Mouse (Mus musculus) limb, embryonic 13.5 days (tissue): ENCODE measurements around the gene Spaca4. TPM values are rescaled to one million over a fixed set of nuclear protein-coding genes. Genes with fewer than 3 reads are reported as not detected.

ENCODE experiments used
- ATAC-seq: fragments of 200-750 bp; cut with Nextera tagmentation; 2 replicates; pipeline ENCODE4 v1.8.0; 2017; ENCODE audit warnings: low read depth, moderate number of reproducible peaks, moderate TSS enrichment; ENCODE audit not compliant: low FRiP score
- H3K27ac ChIP-seq: fragments of 300-500 bp; sonication (generic); 2 replicates; pipeline ENCODE4 v1.5.1; 2015; ENCODE audit warnings: inconsistent platforms, mild to moderate bottlenecking, moderate library complexity
- H3K27me3 ChIP-seq: fragments of 300-500 bp; sonication (generic); 2 replicates; pipeline ENCODE4 v1.6.1; 2015; ENCODE audit warnings: mild to moderate bottlenecking, inconsistent platforms
- H3K36me3 ChIP-seq: fragments of 300-500 bp; sonication (generic); 2 replicates; pipeline ENCODE4 v1.6.1; 2015; ENCODE audit warnings: inconsistent platforms, mild to moderate bottlenecking, moderate library complexity
- H3K4me1 ChIP-seq: fragments of 300-500 bp; sonication (generic); 2 replicates; pipeline ENCODE4 v1.6.1; 2015; ENCODE audit warnings: inconsistent platforms
- H3K4me2 ChIP-seq: fragments of 300-500 bp; sonication (generic); replicated peaks from 2 replicates; pipeline ENCODE4 v1.6.1; 2015; ENCODE audit warnings: inconsistent platforms, mild to moderate bottlenecking, moderate library complexity
- H3K4me3 ChIP-seq: fragments of 300-500 bp; sonication (generic); 2 replicates; pipeline ENCODE4 v1.5.1; 2015; ENCODE audit warnings: moderate library complexity, mild to moderate bottlenecking, inconsistent platforms
- H3K9ac ChIP-seq: fragments of 300-500 bp; sonication (generic); 2 replicates; pipeline ENCODE4 v1.6.1; 2015; ENCODE audit warnings: mild to moderate bottlenecking, inconsistent platforms
- H3K9me3 ChIP-seq: fragments of 300-500 bp; sonication (generic); 2 replicates; pipeline ENCODE4 v1.6.1; 2016; ENCODE audit warnings: inconsistent platforms
- WGBS: fragments of 180-500 bp; shearing (Covaris S2); methylation state at CpG from one replicate; pipeline ENCODE4 v1.1.7; 2015; 5-methylcytosine and 5-hydroxymethylcytosine counted together
- polyA plus RNA-seq: library from polyadenylated mRNA; unstranded; fragments of >200 nt; fragmentation: Nextera tagmentation; extraction: Ambion mirVana; gene quantifications from 2 replicates; pipeline ENCODE4 v1.2.1, GENCODE M21; 2015

Gene Spaca4
- polyA plus RNA-seq, 1 experiment from 2014 or later, result not detected

- H3K4me1 ChIP-seq, result peaks cover 57% of the 10 kb centered on the region
- no peak overlapping the region for H3K27ac ChIP-seq
- WGBS, result 80% methylated on average over 14 of the region's 14 CpGs
- H3K4me2 ChIP-seq, result no peak overlapping the region
- H3K36me3 ChIP-seq, result peaks cover 44% of the 10 kb centered on the region
- 0 out of 2 replicates have a peak overlapping the region, but pooled peaks have one; percentile 10 for H3K9ac ChIP-seq
- no peak overlapping the region for H3K4me3 ChIP-seq
- no peaks in the 10 kb centered on the region for H3K9me3 ChIP-seq
- no peak for ATAC-seq
- H3K27me3 ChIP-seq, result no peaks in the 10 kb centered on the region
These were observed 15.8 kb downstream of the Spaca4 start for GRCm38 (mm10) chr7:45709677-45710355.

GRCm38 (mm10) chr7:45709036-45709435 lies 16.6 kb downstream of the Spaca4 start:
- Histone ChIP-seq H3K27me3 (no peaks in the 10 kb centered on the region), H3K4me3 (no peak overlapping the region), H3K27ac (no peak overlapping the region), H3K9me3 (no peaks in the 10 kb centered on the region), H3K36me3 (peaks cover 44% of the 10 kb centered on the region), H3K4me2 (peak overlapping the region; percentile 99; the same call in 1 of the 2 replicates), H3K9ac (0 out of 2 replicates have a peak overlapping the region, but pooled peaks have one; percentile 25), H3K4me1 (peaks cover 51% of the 10 kb centered on the region)
- ATAC-seq, result no peak
- WGBS, result 59% methylated on average over 6 of the region's 6 CpGs

- Histone ChIP-seq H3K27ac (peak overlapping the region; percentile 93), H3K4me3 (peak overlapping the region; percentile 73), H3K4me1 (peaks cover 57% of the 10 kb centered on the region), H3K9me3 (no peaks in the 10 kb centered on the region), H3K9ac (peak overlapping the region; percentile 87), H3K4me2 (peak overlapping the region; percentile 99), H3K36me3 (peaks cover 41% of the 10 kb centered on the region), H3K27me3 (no peaks in the 10 kb centered on the region)
- no peak for ATAC-seq
- WGBS, result 32% methylated on average over 13 of the region's 13 CpGs
These were observed 17.3 kb downstream of the Spaca4 start for GRCm38 (mm10) chr7:45708221-45708761.

- Histone ChIP-seq H3K27me3 (no peaks in the 10 kb centered on the region), H3K9me3 (no peaks in the 10 kb centered on the region), H3K27ac (peak overlapping the region; percentile 93), H3K4me2 (peak overlapping the region; percentile 99), H3K9ac (peak overlapping the region; percentile 87), H3K36me3 (peaks cover 33% of the 10 kb centered on the region), H3K4me3 (peak overlapping the region; percentile 73), H3K4me1 (peaks cover 58% of the 10 kb centered on the region)
- ATAC-seq, result no peak
- 0% methylated on average over 27 of the region's 27 CpGs for WGBS
These were observed 18.1 kb downstream of the Spaca4 start for GRCm38 (mm10) chr7:45707375-45707967.

GRCm38 (mm10) chr7:45706721-45707241 lies 18.8 kb downstream of the Spaca4 start:
- Histone ChIP-seq H3K4me3 (peak overlapping the region; percentile 73), H3K9ac (peak overlapping the region; percentile 87), H3K36me3 (peaks cover 26% of the 10 kb centered on the region), H3K4me1 (peaks cover 58% of the 10 kb centered on the region), H3K27me3 (no peaks in the 10 kb centered on the region), H3K27ac (peak overlapping the region; percentile 93), H3K4me2 (peak overlapping the region; percentile 99), H3K9me3 (no peaks in the 10 kb centered on the region)
- WGBS, result 1% methylated on average over 45 of the region's 45 CpGs
- no peak for ATAC-seq

GRCm38 (mm10) chr7:45705873-45706281 lies 19.7 kb downstream of the Spaca4 start:
- WGBS, result 0% methylated on average over 7 of the region's 7 CpGs
- Histone ChIP-seq H3K4me1 (peaks cover 66% of the 10 kb centered on the region), H3K9me3 (no peaks in the 10 kb centered on the region), H3K4me2 (peak overlapping the region; percentile 99), H3K36me3 (peaks cover 17% of the 10 kb centered on the region), H3K27ac (peak overlapping the region; percentile 93), H3K4me3 (peak overlapping the region; percentile 73), H3K9ac (peak overlapping the region; percentile 87), H3K27me3 (no peaks in the 10 kb centered on the region)
- no peak for ATAC-seq

- Histone ChIP-seq H3K4me3 (peak overlapping the region; percentile 73), H3K9me3 (no peaks in the 10 kb centered on the region), H3K27ac (peak overlapping the region; percentile 80), H3K27me3 (peaks cover 2% of the 10 kb centered on the region), H3K9ac (peak overlapping the region; percentile 87), H3K36me3 (peaks cover 12% of the 10 kb centered on the region), H3K4me1 (peaks cover 69% of the 10 kb centered on the region), H3K4me2 (peak overlapping the region; percentile 99)
- WGBS, result under 1% methylated on average over 21 of the region's 21 CpGs
- no peak for ATAC-seq
These were observed 20.2 kb downstream of the Spaca4 start for GRCm38 (mm10) chr7:45705443-45705864.

- Histone ChIP-seq H3K4me3 (peak within 1 kb of the TSS; percentile 73), H3K9me3 (no peaks in the 10 kb centered on the region), H3K27me3 (peaks cover 8% of the 10 kb centered on the region), H3K4me2 (peak within 1 kb of the TSS; percentile 99), H3K36me3 (peaks cover 7% of the 10 kb centered on the region), H3K4me1 (peaks cover 74% of the 10 kb centered on the region), H3K27ac (peak within 1 kb of the TSS; percentile 80), H3K9ac (peak within 1 kb of the TSS; percentile 87)
- ATAC-seq, result peak; percentile 90
- under 1% methylated on average over 36 of the region's 36 CpGs for WGBS
These were observed 20.7 kb downstream of the Spaca4 start, which contains the start of gene Dbp for GRCm38 (mm10) chr7:45704730-45705442. TSS of gene Dbp (plus strand) at chr7:45705088.

- ATAC-seq, result peak; percentile 33
- Histone ChIP-seq H3K4me3 (peak overlapping the region; percentile 73), H3K27ac (peak overlapping the region; percentile 79), H3K27me3 (peaks cover 16% of the 10 kb centered on the region), H3K4me2 (peak overlapping the region; percentile 99), H3K9ac (peak overlapping the region; percentile 60), H3K4me1 (peaks cover 71% of the 10 kb centered on the region), H3K36me3 (no peaks in the 10 kb centered on the region; the same call in 1 of the 2 replicates), H3K9me3 (no peaks in the 10 kb centered on the region)
- under 1% methylated on average over 13 of the region's 13 CpGs for WGBS
These were observed 21.5 kb downstream of the Spaca4 start for GRCm38 (mm10) chr7:45704046-45704559.

GRCm38 (mm10) chr7:45703521-45704033 lies 22.0 kb downstream of the Spaca4 start:
- no peak for ATAC-seq
- peak overlapping the region; percentile 99 for H3K4me2 ChIP-seq
- H3K36me3 ChIP-seq, result no peaks in the 10 kb centered on the region
- peak overlapping the region; percentile 79; the same call in 1 of the 2 replicates for H3K27ac ChIP-seq
- WGBS, result 43% methylated on average over 12 of the region's 12 CpGs
- H3K9ac ChIP-seq, result peak overlapping the region; percentile 60
- no peaks in the 10 kb centered on the region for H3K9me3 ChIP-seq
- peak overlapping the region; percentile 73 for H3K4me3 ChIP-seq
- peaks cover 66% of the 10 kb centered on the region for H3K4me1 ChIP-seq
- H3K27me3 ChIP-seq, result peaks cover 21% of the 10 kb centered on the region

- H3K4me3 ChIP-seq, result no peak overlapping the region
- peaks cover 60% of the 10 kb centered on the region for H3K4me1 ChIP-seq
- peak overlapping the region; percentile 99 for H3K4me2 ChIP-seq
- H3K9me3 ChIP-seq, result no peaks in the 10 kb centered on the region
- H3K9ac ChIP-seq, result no peak overlapping the region; the same call in 1 of the 2 replicates
- no peaks in the 10 kb centered on the region for H3K36me3 ChIP-seq
- 93% methylated on average over 17 of the region's 17 CpGs for WGBS
- no peak for ATAC-seq
- H3K27ac ChIP-seq, result no peak overlapping the region
- H3K27me3 ChIP-seq, result peaks cover 27% of the 10 kb centered on the region
These were observed 22.6 kb downstream of the Spaca4 start for GRCm38 (mm10) chr7:45702809-45703520.
